Mouse (Mus musculus) stomach, postnatal 0 days (tissue): Measurements from ENCODE around the gene Slc12a6.

Experiments used
- CTCF ChIP-seq: IDR thresholded peaks from 2 replicates; pipeline ENCODE4 v1.5.1; 2016; ENCODE audit warnings: antibody characterized with exemption, low read depth, mild to moderate bottlenecking, moderate library complexity
- EP300 ChIP-seq: optimal IDR thresholded peaks from 2 replicates; pipeline ENCODE3; 2016; ENCODE audit warnings: antibody characterized with exemption

DNA sequence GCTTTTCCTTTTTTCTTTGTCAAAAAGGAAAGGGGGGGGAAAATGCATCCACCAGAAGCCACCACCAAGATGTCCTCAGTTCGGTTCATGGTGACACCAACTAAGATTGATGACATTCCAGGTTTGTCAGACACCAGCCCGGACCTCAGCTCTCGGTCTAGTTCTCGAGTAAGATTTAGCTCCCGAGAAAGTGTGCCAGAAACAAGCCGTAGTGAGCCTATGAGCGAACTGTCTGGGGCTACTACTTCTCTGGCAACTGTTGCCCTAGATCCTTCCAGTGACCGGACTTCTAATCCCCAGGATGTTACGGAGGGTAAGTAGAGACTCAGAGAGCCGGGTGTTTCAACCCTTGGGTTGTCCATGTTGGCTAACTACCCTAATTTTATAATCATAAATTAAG lies 1.2 kb downstream of the Slc12a6 start:
- TF ChIP-seq EP300 (no peak), CTCF (no peak)
